Mouse (Mus musculus): ENCODE data around the gene Ttyh2. TPM values are rescaled to one million over a fixed set of nuclear protein-coding genes. Genes with fewer than 3 reads are reported as not detected.
A peak's percentile ranks its signal among the peaks of the same experiment; 100 is the strongest.
"Not testable (repeated sequence)": the region's sequence is repeated elsewhere in the genome, so short reads cannot be mapped to it uniquely, and the experiment has no call there.

Ttyh2 gene
- polyA plus RNA-seq, 1 experiment, result 2.6 TPM

DNA sequence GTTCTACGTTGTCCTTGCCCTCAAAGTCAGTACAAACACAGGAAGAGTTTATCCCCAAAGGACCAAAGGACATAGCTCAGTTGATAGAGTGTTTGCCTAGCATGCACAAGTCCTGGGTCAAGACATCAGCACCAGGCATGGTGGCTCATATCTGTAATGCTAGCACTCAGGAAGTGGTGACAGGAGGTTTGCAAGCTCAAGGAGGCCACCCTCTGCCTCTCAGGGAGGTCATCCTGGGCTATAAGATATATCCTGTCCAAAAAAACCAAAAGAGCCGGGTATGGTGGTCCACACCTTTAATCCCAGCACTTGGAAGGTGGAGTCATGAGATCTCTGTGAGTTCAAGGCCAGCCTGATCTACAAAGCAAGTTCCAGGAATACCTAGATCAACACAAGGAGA lies 9.8 kb upstream of the Ttyh2 start:
- Histone ChIP-seq H3K4me3 (replicated peaks; ENCODE audit: control insufficient read depth, low read depth, low read length) (no peak overlapping the region), H3K27ac (ENCODE audit: control insufficient read depth, insufficient read depth, low read depth, low read length, poor library complexity) (no peak overlapping the region), H3K4me1 (ENCODE audit: control insufficient read depth, insufficient read depth, low read length) (peaks cover 2% of the 10 kb centered on the region; the same call in 1 of the 2 replicates)
- TF ChIP-seq POLR2A (IDR thresholded peaks at IDR 0.05; ENCODE audit: borderline replicate concordance, control insufficient read depth, low read depth, low read length) (no peak), CTCF (IDR thresholded peaks at IDR 0.05; ENCODE audit: control insufficient read depth, insufficient read depth, low read length) (no peak)
- 19% methylated on average over 2 of the region's 2 CpGs for WGBS

DNA sequence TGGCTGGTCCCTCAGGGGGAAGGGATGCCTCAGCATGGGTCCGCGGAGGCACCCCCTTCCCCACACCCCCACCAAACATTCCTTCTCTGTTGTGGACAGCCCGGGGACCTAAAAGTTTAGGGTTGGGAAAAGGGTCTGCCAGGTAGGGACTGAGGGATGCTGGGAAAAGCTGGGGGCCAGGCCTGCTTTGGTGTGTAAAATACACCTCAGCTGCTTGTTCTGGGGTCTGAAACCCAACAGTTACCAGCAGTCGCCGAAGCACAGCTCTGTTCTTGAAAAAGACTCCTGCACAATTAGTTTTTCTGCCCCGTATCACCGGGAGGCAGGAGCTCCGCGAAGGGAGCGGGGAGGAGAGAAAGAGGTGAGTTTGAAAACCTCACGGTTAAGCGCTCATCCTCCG lies 8.4 kb upstream of the Ttyh2 start:
- TF ChIP-seq POLR2A (IDR thresholded peaks at IDR 0.05; ENCODE audit: borderline replicate concordance, control insufficient read depth, low read depth, low read length), result no peak
- TF ChIP-seq CTCF (IDR thresholded peaks at IDR 0.05; ENCODE audit: control insufficient read depth, insufficient read depth, low read length), result no peak
- Histone ChIP-seq H3K27ac (ENCODE audit: control insufficient read depth, insufficient read depth, low read depth, low read length, poor library complexity) (no peak overlapping the region), H3K4me3 (replicated peaks; ENCODE audit: control insufficient read depth, low read depth, low read length) (no peak overlapping the region), H3K4me1 (ENCODE audit: control insufficient read depth, insufficient read depth, low read length) (peaks cover 2% of the 10 kb centered on the region; the same call in 1 of the 2 replicates)
- 41% methylated on average over 13 of the region's 13 CpGs for WGBS

DNA sequence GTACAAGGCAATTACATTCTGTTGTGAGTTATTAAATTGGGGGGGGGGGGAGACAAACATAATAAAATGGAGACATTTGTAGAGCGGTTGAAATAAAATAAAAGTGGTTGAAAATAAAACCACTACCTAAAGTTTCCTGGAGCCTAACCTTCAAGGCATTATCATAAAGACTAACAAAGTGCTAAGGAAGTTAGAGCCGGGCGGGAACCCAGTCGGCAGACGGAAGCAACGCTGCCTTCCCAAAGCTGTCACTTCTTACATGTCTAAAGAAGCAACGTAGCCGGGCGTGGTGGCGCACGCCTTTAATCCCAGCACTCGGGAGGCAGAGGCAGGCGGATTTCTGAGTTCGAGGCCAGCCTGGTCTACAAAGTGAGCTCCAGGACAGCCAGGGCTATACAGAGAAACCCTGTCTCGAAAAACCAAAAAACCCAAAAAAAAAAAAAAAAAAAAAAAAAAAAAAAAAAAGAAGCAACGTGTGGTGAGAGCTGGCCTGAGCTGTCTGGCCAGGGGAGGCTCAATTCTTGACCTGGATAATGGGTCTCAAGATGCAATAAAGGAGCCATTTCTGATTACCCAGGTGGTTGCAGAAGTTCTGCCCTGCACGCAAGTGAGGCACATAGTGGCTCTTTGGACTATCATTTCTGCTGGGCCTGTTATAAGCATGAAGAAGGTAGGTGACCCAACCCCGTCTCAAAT lies 7.8 kb upstream of the Ttyh2 start:
- Histone ChIP-seq H3K27ac (ENCODE audit: control insufficient read depth, insufficient read depth, low read depth, low read length, poor library complexity) (no peak overlapping the region), H3K4me3 (replicated peaks; ENCODE audit: control insufficient read depth, low read depth, low read length) (no peak overlapping the region), H3K4me1 (ENCODE audit: control insufficient read depth, insufficient read depth, low read length) (peaks cover 2% of the 10 kb centered on the region; the same call in 1 of the 2 replicates)
- 31% methylated on average over 17 of the region's 18 CpGs for WGBS
- TF ChIP-seq POLR2A (IDR thresholded peaks at IDR 0.05; ENCODE audit: borderline replicate concordance, control insufficient read depth, low read depth, low read length) (no peak), CTCF (IDR thresholded peaks at IDR 0.05; ENCODE audit: control insufficient read depth, insufficient read depth, low read length) (no peak)

DNA sequence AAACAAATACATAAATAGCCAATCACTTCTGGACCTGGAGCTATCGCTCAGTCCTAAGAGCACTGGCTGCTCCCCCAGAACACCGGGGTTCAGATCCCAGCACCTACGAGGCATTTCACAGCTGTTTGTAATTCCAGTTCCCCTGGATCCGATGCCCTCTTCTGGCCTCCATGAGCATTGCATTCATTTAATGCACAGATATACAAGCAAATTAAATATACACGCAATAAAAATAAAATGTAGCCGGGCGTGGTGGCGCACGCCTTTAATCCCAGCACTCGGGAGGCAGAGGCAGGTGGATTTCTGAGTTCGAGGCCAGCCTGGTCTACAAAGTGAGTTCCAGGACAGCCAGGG lies 7.3 kb upstream of the Ttyh2 start:
- H3K27ac ChIP-seq (ENCODE audit: control insufficient read depth, insufficient read depth, low read depth, low read length, poor library complexity), result not testable (repeated sequence)
- 20% methylated on average over 11 of the region's 11 CpGs for WGBS

DNA sequence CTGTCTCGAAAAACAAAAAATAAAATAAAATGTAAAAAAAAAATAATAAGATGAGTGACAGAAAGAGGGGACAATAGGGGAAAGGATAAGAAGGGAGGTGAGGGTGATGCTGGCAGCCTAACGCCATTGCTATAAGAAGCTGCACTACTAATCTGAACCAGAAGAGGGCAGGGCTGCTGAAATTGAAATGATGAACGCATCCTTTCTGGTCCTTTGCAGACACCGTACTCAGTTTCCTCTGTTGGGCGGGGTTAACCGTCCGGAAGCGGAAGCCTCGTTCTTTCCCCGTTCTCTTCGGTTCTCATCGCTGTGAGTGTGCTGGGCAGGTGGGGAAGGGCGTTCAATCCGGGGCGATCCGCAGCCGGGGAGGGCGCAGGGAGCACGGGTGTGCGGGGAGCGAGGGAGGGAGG lies 6.9 kb upstream of the Ttyh2 start, which contains the start of gene Rpl38:
TSS of gene Rpl38 (plus strand) at position 224 of the 410 bp plus-strand sequence.
- H3K27ac ChIP-seq (ENCODE audit: control insufficient read depth, insufficient read depth, low read depth, low read length, poor library complexity), result peak within 1 kb of the TSS; percentile 50
- TF ChIP-seq POLR2A (IDR thresholded peaks at IDR 0.05; ENCODE audit: borderline replicate concordance, control insufficient read depth, low read depth, low read length) (peak; percentile 82; the same call in 1 of the 2 replicates), CTCF (IDR thresholded peaks at IDR 0.05; ENCODE audit: control insufficient read depth, insufficient read depth, low read length) (peak; percentile 73)
- H3K4me3 ChIP-seq (replicated peaks; ENCODE audit: control insufficient read depth, low read depth, low read length), result peak within 1 kb of the TSS; percentile 87
- H3K4me1 ChIP-seq (ENCODE audit: control insufficient read depth, insufficient read depth, low read length), result peaks cover 2% of the 10 kb centered on the region; the same call in 1 of the 2 replicates
- WGBS, result 1% methylated on average over 21 of the region's 21 CpGs

More for the DNA sequence above, 7.3 kb upstream of the Ttyh2 start:
- H3K4me1 ChIP-seq (ENCODE audit: control insufficient read depth, insufficient read depth, low read length); H3K4me3 ChIP-seq (replicated peaks; ENCODE audit: control insufficient read depth, low read depth, low read length): not testable (repeated sequence)
- TF ChIP-seq CTCF (IDR thresholded peaks at IDR 0.05; ENCODE audit: control insufficient read depth, insufficient read depth, low read length), result peak; percentile 19; the same call in 1 of the 2 replicates

DNA sequence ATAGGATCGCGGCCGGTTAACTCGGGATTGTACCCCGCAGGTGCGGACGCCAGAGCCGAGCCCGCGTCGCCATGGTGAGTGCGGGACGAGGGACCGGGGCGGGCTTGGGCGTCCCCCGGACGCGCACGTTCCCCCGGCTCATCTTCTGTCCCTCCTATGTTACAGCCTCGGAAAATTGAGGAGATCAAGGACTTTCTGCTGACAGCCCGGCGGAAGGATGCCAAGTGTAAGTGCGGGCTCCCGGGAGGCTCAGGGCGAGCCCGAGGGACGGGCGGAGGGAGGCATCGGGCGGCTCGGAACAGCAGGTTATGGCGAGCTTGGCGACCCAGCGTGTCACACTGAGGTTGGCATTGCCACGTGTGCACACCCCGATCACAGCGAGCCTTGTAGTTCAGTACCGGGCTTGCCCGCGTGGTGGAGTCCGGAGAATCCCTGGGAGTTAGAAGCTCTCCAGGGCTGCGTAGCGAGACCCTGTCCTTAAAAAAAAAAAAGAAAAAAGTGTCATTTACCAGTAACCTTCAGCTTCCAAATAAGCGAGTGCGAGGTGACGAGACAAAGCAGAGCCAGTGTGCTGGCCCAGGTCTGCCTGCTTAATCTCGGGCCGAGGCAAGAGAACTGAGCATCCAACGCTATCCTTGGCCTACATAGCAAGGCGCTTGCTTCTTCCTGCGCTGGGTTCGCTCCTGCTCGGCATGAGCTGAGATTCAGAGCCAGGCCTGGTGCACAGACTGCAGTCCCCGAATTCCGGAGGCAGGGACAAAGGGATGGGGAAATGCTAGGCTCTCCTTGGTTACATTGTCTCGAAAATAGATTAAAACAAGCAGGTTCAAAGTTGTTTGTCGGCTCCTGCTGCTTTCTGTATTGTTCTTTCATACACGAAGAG lies 6.2 kb upstream of the Ttyh2 start:
- peak overlapping the region; percentile 87 for H3K4me3 ChIP-seq (replicated peaks; ENCODE audit: control insufficient read depth, low read depth, low read length)
- WGBS, result under 1% methylated on average over 60 of the region's 60 CpGs
- TF ChIP-seq CTCF (IDR thresholded peaks at IDR 0.05; ENCODE audit: control insufficient read depth, insufficient read depth, low read length), result peak; percentile 44
- no peak; the same call in 1 of the 2 replicates for TF ChIP-seq POLR2A (IDR thresholded peaks at IDR 0.05; ENCODE audit: borderline replicate concordance, control insufficient read depth, low read depth, low read length)

DNA sequence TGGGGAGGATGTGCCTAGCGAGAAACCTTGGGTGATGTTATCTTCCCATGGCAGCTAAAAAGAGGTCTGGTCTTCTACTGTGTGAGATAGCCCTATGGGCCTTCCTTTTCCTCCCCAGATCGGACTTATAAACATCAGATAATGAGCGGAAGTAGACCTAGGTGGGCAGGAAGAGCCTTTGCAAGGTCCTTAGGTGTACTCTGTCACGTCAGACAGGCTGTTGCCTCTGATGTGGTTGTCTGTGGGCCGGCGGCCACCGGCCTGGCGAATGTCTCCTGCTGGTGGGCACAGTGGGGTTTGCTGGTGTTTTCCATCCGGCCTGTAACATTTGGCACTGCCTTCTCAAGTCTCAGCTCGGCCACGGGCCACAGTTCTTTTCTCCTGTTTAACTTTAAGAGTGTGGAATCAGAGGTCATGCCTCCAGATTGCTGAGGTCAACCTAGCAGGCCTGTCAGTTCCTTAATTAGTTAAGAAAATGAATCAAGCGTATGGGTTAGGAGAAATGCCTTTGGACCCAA lies 5.5 kb upstream of the Ttyh2 start:
- H3K4me1 ChIP-seq (ENCODE audit: control insufficient read depth, insufficient read depth, low read length), result peaks cover 2% of the 10 kb centered on the region; the same call in 1 of the 2 replicates
- TF ChIP-seq POLR2A (IDR thresholded peaks at IDR 0.05; ENCODE audit: borderline replicate concordance, control insufficient read depth, low read depth, low read length) (no peak), CTCF (IDR thresholded peaks at IDR 0.05; ENCODE audit: control insufficient read depth, insufficient read depth, low read length) (no peak)
- H3K27ac ChIP-seq (ENCODE audit: control insufficient read depth, insufficient read depth, low read depth, low read length, poor library complexity), result peak overlapping the region; percentile 12; the same call in 1 of the 2 replicates
- peak overlapping the region; percentile 52 for H3K4me3 ChIP-seq (replicated peaks; ENCODE audit: control insufficient read depth, low read depth, low read length)
- 5% methylated on average over 12 of the region's 12 CpGs for WGBS

More for the DNA sequence above, 6.2 kb upstream of the Ttyh2 start:
- Histone ChIP-seq H3K4me1 (ENCODE audit: control insufficient read depth, insufficient read depth, low read length) (peaks cover 2% of the 10 kb centered on the region; the same call in 1 of the 2 replicates), H3K27ac (ENCODE audit: control insufficient read depth, insufficient read depth, low read depth, low read length, poor library complexity) (peak overlapping the region; percentile 50)

DNA sequence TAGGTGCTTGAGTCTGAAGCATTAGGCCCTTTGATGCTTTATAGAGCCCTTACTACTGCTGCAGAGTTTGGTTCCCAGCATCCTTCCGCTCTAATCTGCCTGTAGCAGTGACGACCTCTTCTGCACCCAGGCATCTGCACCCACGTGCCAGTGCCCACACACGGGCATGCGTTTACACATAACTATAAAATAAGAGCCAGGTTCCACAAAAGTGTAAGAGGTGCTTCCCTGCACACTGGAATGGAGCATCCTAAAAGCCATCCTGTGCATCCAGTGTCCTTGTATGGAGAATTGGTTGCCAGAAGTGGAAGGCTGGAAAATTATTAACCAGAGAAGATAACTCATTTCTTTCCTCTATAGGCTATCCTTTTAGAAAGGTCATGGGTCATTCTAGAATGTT lies 4.1 kb upstream of the Ttyh2 start:
- Histone ChIP-seq H3K27ac (ENCODE audit: control insufficient read depth, insufficient read depth, low read depth, low read length, poor library complexity) (no peak overlapping the region), H3K4me3 (replicated peaks; ENCODE audit: control insufficient read depth, low read depth, low read length) (no peak overlapping the region), H3K4me1 (ENCODE audit: control insufficient read depth, insufficient read depth, low read length) (no peaks in the 10 kb centered on the region; the same call in 1 of the 2 replicates)
- no peak for TF ChIP-seq CTCF (IDR thresholded peaks at IDR 0.05; ENCODE audit: control insufficient read depth, insufficient read depth, low read length)
- TF ChIP-seq POLR2A (IDR thresholded peaks at IDR 0.05; ENCODE audit: borderline replicate concordance, control insufficient read depth, low read depth, low read length), result no peak
- WGBS, result 81% methylated on average over 5 of the region's 5 CpGs

Data from bone marrow, adult 2 months (tissue).